Mouse (Mus musculus) adipose tissue, adult 10 weeks (tissue): ENCODE measurements around the gene Tmed6. TPM values are rescaled to one million over a fixed set of nuclear protein-coding genes. Genes with fewer than 3 reads are reported as not detected.

Experiments used
- polyA plus RNA-seq: library from polyadenylated mRNA; stranded (reverse); fragments of 350-450 nt; fragmentation: Illumina TruSeq; extraction: RNeasy Lipid Tissue Mini Kit (QIAGEN cat#74804); gene quantifications from one replicate; pipeline ENCODE4 v1.2.3, GENCODE M21; 2014; ENCODE audit warnings: low read depth, low replicate concordance

Gene Tmed6
- 103 TPM for polyA plus RNA-seq

DNA sequence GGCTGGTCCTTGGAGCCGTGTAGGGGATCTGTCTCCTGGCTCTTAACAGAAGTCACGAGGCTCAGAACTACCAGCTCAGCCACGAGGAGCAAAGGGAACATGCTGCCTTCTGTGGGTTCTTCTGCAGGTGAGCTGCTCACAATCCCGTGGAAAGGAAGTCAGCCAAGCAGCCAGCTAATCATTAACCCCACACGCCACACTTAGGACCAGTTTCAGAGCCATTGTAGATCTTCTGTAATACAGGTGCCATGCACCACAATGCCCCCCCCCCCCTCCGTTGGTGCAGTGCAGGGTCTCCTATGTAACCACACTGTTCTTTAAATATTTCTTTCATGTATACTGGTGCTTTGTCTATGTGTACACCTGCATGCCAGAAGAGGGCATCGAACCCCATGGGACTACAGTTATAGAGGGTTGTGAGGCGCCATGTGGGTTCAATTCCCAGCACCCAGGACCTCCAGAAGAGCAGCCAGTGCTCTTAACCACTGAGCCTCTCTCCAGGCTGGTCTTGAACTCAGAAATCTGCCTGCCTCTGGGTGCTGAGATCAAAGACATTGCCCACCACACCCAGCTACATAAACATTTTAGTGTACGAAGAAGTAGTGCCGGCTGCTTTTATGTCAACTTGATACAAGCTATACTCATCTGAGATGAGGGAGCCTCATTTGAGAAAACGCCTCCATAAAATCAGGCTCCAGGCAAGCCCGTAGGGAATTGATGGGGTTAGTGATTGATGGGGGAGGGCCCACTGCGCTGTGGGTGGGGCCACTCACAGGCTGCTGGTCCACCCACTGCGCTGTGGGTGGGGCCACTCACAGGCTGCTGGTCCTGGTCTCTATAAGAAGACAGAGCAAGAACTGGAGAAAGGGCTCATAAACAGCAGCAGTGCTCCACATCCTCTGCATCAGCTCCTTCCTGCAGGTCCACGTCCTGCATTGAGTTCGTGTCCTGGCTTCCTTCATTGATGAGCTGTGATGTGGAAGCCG is at the start of gene Tmed6:
Gene Tmed6 (minus strand): TSS at position 134 of the 986 bp plus-strand sequence.

GRCm38 (mm10) chr8:107096366-107097036 is 31.1 kb upstream of the Tmed6 start, which contains the start of gene Terf2:
Gene Terf2, minus strand, starts transcription at chr8:107096547.

DNA sequence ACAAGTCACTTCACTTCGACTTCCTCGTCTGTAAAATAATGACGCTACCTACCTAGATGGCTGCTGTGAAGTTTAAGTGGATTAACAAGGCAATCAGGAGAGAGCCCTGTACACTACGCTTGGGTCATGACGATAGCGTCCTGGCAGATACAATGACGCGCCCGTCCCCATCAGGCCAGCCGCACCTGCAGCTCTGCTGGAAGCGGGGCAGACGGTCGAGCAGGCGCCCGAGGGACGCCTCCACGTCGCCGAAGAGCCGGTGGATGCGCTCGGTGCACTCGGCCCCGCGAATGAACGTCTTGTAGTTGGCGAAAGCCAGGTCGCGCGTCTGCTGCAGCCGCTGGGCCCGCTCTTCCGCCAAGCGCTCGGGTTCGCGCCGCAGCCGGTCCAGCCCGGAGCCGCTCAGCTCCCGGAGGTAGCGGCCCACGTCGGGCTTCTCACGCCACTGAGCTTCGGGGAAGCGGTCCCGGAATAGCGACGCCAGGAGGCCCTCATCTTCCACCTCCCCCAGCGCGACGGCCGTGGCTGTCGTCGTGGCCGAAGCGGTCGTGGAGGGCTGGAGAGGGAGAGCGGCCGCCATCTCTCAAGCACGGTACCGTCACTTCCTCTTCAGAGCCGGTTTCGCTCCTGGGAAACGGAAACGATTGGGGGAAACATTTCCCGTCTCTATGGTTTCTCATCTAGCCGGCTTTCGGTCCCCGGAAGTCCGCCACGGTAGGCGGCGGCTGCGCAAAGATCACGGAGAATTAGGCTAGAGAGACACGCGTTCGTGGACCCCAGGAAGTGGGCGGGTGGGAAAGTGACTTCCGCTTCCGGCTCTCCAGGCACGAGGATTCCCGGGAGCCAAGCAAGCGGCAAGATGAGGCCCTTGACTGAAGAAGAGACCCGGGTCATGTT is 9.1 kb downstream of the Tmed6 start, which contains the start of the genes Cog8 and Nip7:
Gene Cog8 (minus strand): TSS at position 614 of the 897 bp plus-strand sequence.
Gene Nip7 (plus strand): TSS at position 802 of the 897 bp plus-strand sequence.

DNA sequence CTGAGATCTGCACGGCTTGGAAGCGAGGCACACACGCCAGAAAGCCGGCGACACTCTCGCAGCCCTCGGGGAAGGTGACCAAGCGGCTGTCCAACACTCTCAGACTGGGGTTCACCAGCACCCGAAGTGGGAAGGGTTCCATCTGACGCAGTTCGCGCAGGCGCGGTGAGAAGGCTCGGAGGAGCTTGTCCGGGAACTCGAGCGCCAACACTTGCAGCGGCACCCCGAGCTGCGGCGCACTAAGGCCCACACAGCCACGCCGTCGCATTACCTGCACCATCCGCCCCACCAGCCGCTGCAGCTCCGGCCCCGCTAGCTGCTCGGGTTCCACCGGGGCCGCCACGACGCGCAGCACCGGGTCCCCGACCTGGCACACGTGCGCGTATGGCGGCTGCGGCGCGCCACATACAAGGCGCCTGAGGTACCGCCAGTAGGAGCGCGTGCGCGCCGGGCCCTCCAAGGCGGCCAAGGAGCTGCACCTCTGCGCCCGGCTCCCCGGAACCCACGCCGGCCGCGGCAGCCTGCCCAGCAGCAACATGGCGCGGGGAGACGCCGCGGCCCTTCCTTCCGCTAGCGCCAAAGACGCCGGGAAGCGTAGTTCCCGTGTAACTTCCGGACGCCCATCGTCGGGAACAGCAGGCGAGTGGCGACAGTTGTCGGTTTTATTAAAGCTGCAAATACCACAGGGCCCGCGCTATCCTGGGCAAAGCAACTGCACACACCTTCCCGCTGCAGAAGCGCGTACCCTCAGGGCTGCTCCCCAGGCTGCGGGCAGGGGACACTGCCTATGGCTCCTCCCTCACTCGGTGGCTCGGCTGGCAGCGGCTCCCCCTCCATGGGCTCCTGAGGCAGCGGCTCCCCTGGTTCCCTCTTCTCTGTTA is 17.1 kb downstream of the Tmed6 start, which contains the start of gene Pdf:
Gene Pdf (minus strand): TSS at position 554 of the 881 bp plus-strand sequence.

GRCm38 (mm10) chr8:107030650-107031576 is 34.5 kb downstream of the Tmed6 start, which contains the start of gene Vps4a:
Gene Vps4a, plus strand, starts transcription at chr8:107031222.

Other genes with a start within 250 kb of the Tmed6 start
- 0.77 TPM for gene Has3, start 195.4 kb downstream of the Tmed6 start, polyA plus RNA-seq
- 18.7 TPM for gene Utp4, start 172.0 kb downstream of the Tmed6 start, polyA plus RNA-seq
- 8.8 TPM for gene Sntb2, start 129.9 kb downstream of the Tmed6 start, polyA plus RNA-seq
- 42.5 TPM for gene Vps4a, start 34.4 kb downstream of the Tmed6 start, polyA plus RNA-seq
- gene Pdf, start 17.0 kb downstream of the Tmed6 start, polyA plus RNA-seq: 14.0 TPM
- 22.4 TPM for gene Cog8, start 9.0 kb downstream of the Tmed6 start, polyA plus RNA-seq
- gene Nip7, start 8.8 kb downstream of the Tmed6 start, polyA plus RNA-seq: 18.4 TPM
- gene Terf2, start 30.9 kb upstream of the Tmed6 start, polyA plus RNA-seq: 23.9 TPM
- gene Cyb5b, start 85.0 kb upstream of the Tmed6 start, polyA plus RNA-seq: 195 TPM
- 26.3 TPM for gene Nfat5, start 227.8 kb upstream of the Tmed6 start, polyA plus RNA-seq